Mouse (Mus musculus) heart, postnatal 36 days (tissue): ENCODE data around the gene Ppp1r12b. TPM values are rescaled to one million over a fixed set of nuclear protein-coding genes. Genes with fewer than 3 reads are reported as not detected.

Experiments used
- DNase-seq, 2 experiments: peaks; one replicate each; pipeline ENCODE4 v3.0.0; 2021 to 2022
- intact Hi-C: fragments of 180-260 bp; cut with DNase I; formaldehyde crosslinking; loops from one replicate; pipeline ENCODE4 v1.15.1; 2025
- total RNA-seq, 2 experiments: library from RNA; stranded (reverse); gene quantifications; 2 replicates each; pipeline ENCODE4 v1.2.3; 2021

Ppp1r12b gene
- 100 to 1,000 TPM; 150 to 160 TPM for total RNA-seq

GRCm38 (mm10) chr1:134955637-134956176 is at the start of gene Ppp1r12b:
Gene Ppp1r12b (minus strand): TSS chr1:134955942.
- DNase-seq = peak; percentile 92 to 95
- intact Hi-C loops = loop anchor here (5.0 to 10.0 kb wide), 3 partner anchors 78 to 231 kb away; no protein-coding TSS in a partner anchor

- intact Hi-C loops = no loop called here
- DNase-seq = no peak
These were observed 47.6 kb upstream of the Ppp1r12b start for GRCm38 (mm10) chr1:135003346-135003745.

DNA sequence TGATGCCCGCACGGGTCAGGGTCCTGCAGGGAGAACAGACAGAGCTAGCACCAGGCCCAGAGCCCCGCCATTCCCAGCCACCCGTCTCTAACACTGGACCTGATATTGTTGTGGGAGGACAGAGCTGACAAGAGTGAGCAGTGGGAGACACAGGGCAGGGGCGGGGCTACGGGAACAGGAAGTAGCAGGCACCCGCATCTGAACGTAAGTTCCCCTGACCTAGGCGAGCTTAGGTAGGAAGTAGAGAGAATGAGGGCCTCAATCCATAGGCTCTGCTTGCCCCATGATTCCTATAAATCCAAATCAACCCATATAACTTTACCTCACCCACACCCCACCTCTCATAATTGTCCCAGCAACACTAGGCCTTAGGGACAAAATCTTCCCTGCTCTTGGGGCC is 44.8 kb upstream of the Ppp1r12b start:
- intact Hi-C loops = no loop called here

DNA sequence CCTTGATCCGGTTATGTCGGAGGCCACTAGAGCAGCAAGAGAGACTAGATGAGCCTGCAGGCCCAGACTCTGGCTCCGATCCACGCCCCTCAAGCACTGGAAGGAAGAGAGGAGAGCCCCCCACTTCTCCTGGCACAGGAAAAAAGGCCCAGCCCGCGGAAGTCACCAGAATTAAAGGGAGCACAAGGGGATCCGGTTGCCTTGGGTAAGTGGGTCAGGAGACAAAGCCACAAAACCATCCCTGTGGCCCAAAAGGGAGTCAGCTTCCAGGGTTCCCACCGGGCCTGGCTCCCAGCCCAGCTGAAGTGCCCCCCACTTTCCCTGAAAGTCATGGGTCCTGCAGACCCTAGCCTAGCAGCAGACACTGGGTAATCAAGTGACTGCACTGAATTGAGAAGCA is 42.5 kb upstream of the Ppp1r12b start:
- DNase-seq = no peak
- intact Hi-C loops = no loop called here

More for the DNA sequence above, 44.8 kb upstream of the Ppp1r12b start:
- no peak for DNase-seq

DNA sequence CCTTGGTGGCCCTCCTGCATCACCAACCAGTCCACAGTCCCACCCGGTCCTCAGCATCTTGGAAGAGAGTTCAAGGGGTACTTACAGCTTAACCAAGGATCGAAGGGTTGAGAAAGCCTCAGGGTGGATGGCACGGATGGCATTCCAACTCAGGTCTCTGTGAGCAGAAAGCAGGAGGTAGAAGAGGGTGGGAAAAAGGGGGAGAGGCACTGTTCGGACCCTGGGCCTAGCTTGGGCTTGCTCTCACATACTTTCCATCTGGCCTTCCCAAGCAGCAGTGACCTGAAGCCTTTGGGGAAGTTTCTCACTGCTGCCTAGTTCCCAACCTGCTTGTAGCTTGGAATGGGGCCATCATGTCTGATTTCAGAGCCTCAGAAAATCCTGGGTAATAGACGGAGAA is 41.8 kb upstream of the Ppp1r12b start:
- DNase-seq = no peak
- intact Hi-C loops = no loop called here

DNA sequence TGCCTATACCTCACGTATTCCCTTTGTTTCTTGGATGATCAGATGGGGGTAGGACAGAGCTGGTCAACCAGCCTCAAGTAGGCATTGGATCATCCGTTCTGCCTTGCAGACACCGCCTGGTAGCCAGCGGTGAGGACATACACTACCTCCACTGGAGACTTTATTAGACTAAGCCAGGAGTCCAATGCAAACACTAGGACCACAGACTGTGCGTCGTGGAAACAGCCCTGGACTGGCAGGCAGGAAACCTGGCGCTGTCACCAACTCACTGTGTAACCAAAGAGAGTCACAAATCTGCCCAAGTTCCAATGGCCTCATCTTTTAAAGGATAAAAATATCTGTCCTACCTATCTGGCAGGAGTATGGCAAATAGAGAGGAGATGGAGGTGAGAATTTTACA is 40.7 kb upstream of the Ppp1r12b start:
- DNase-seq = no peak
- intact Hi-C loops = no loop called here

DNA sequence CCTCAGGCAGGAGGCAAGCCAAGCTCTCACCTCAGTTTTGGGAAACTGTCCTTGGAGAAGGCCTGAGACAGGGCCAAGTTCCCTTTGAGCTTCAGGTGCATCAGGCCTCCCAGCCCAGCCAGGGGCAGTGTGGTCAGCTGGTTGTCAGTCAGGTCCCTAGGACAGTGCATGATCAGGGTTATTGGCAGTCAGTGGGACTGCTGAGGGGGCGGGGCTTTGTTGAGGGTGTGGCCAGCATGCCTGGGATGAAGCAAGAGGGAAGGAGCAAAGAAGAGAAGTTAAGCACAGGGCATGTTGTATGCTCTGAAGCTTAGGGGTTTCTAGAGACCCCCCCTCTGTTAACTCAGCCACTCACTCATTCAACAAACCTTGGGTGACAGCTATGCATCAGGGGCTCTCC is 40.2 kb upstream of the Ppp1r12b start:
- DNase-seq = no peak
- intact Hi-C loops = no loop called here

DNA sequence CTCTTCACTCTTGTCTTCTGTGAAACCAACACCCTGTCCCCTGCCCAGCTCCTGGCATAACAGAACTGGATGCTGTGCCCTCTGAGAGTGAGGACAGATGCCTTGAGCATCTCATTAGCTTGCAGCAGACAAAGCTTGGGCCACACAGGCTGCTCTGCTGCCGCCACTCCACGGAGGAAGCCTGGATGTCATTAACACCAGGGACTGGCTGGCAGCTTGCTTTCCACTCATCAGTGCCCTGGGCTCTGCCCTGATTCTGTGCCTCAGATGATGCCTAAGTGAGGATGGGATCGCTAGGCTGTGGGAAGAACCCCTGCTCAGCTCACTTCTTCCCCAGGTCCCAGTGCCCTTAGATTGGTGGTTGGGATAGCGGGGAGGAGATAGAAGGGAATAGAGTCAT is 39.7 kb upstream of the Ppp1r12b start:
- intact Hi-C loops = no loop called here
- DNase-seq = no peak

- no peak for DNase-seq
- intact Hi-C loops = no loop called here
These were observed 39.0 kb upstream of the Ppp1r12b start for GRCm38 (mm10) chr1:134994739-134995138.

- intact Hi-C loops = no loop called here
- peak in 1 of 2 experiments; percentile 33 for DNase-seq
These were observed 36.4 kb upstream of the Ppp1r12b start for GRCm38 (mm10) chr1:134992046-134992645.

- intact Hi-C loops = loop anchor here (1.0 to 5.0 kb wide), 2 partner anchors 117 to 383 kb away; no protein-coding TSS in a partner anchor
- peak; percentile 79 to 80 for DNase-seq
These were observed 33.6 kb upstream of the Ppp1r12b start for GRCm38 (mm10) chr1:134989372-134989771.

GRCm38 (mm10) chr1:134987962-134988341 is 32.2 kb upstream of the Ppp1r12b start:
- intact Hi-C loops = loop anchor here (5.0 kb wide), 1 partner anchor 384 kb away; no protein-coding TSS in a partner anchor
- DNase-seq = no peak

DNA sequence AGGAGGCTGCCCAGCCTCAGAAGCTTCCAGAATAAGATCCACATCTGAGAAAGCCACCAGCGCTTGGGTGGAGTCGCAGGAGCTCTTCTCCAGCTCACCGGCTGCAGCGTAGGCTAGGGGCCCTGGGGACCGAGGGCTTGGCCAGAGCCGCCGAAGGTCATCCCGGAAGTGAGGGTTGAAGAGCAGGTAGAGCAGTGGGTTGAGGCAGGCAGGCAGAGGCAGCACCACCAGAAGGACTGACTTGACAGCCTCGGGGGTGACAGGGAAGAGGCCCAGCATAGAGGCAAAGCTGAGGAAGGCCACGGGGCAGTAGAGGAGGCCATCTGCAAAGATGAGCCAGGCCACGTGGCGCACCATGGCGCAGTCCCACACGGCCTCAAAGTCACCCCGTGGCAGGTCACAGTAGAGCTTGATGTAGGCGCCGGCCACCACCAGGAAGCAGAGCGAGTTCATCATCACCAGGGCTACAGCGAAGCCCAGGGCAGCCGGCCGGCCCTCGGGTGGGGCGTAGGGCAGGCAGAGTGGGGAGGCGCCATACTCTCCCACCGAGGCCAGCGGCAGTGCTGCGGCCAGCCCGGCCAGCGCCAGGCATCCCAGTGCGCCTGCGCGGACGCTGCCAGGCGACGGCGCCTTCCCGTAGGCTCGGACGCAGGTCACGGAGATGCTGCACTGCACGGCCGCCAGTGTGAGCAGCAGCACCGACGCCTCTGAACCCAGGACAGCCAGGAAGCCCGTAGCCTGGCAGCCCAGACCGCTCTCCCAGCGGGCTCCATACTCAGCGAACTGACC is 31.6 kb upstream of the Ppp1r12b start:
- intact Hi-C loops = loop anchor here (5.0 kb wide), 1 partner anchor 385 kb away; no protein-coding TSS in a partner anchor
- DNase-seq = peak; percentile 53 to 62

- intact Hi-C loops = loop anchor here (5.0 kb wide), 1 partner anchor 134 kb away; the partner anchor contains the start of gene Lgr6
- no peak for DNase-seq
These were observed 17.2 kb upstream of the Ppp1r12b start for GRCm38 (mm10) chr1:134972920-134973319.

DNA sequence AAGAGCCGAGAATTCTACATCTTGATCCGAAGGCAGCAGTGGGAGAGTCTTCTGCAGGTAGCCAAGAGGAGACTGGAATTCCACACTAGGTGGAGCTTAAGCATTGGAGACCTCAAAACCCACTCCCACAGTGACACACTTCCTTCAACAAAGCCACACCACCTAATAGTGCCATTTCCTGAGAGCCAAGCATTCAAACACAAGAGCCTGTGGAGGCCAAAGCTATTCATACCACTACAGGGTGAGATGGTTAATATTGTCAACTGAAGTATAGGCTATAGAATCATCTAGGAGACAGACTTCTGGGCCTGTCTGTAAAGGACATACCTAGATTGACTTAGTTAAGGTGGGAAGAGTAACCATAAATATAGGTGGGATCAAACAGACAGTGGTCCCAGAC is 9.7 kb upstream of the Ppp1r12b start:
- intact Hi-C loops = no loop called here
- DNase-seq = no peak

GRCm38 (mm10) chr1:134962821-134963220 is 7.1 kb upstream of the Ppp1r12b start:
- intact Hi-C loops = no loop called here
- peak in 1 of 2 experiments; percentile 20 for DNase-seq

- peak; percentile 92 to 94 for DNase-seq
- intact Hi-C loops = no loop called here
These were observed 6.5 kb upstream of the Ppp1r12b start, which contains the start of gene Ube2t for GRCm38 (mm10) chr1:134962053-134962803. Gene Ube2t (plus strand): TSS chr1:134962565.

DNA sequence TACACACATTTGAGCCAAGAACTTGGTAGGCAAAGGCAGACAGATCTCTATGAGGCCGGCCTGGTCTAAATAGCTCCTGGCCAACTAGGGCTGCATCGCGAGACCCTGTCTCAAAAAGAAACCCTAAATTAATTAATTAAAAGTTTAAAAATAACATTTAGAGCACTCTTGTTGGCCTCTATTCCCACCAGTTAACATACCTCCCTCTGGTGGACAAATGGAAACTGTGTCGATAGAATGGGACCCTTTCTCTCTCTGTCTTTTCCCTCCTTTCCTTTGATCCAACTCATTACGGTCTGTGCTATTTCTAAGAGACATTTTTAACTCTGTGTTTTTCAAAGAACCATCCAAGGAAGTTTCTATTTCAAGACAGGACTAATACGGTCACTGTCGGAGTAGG is 4.9 kb upstream of the Ppp1r12b start:
- DNase-seq = no peak
- intact Hi-C loops = no loop called here

GRCm38 (mm10) chr1:134955050-134955636 is 599 bp downstream of the Ppp1r12b start:
- intact Hi-C loops = loop anchor here (5.0 to 10.0 kb wide), 3 partner anchors 78 to 230 kb away; no protein-coding TSS in a partner anchor
- DNase-seq = no peak

GRCm38 (mm10) chr1:134949946-134950345 is 5.8 kb downstream of the Ppp1r12b start:
- peak in 1 of 2 experiments; percentile 40 for DNase-seq
- intact Hi-C loops = loop anchor here (5.0 to 10.0 kb wide), 2 partner anchors 38 to 225 kb away; no protein-coding TSS in a partner anchor
